Mouse (Mus musculus) T-cell, adult 66 days (primary cell): ENCODE results near the gene Slc16a7. TPM values are rescaled to one million over a fixed set of nuclear protein-coding genes. Genes with fewer than 3 reads are reported as not detected.

Experiments
- total RNA-seq, 2 experiments: library from RNA; stranded (reverse); gene quantifications; 3 replicates in 1 of 2; 4 replicates in 1 of 2; pipeline ENCODE4 v1.2.4; 2023

Gene Slc16a7
- total RNA-seq = 1 to 10 TPM; 1.0 to 2.6 TPM

GRCm38 (mm10) chr10:125388876-125389786, at the start of gene Slc16a7:
Gene Slc16a7, minus strand, starts transcription at chr10:125389465.

